9 mouse cellular contexts compared by ENCODE assay signal in genomic region chr4:27965046-27965681, GRCm38 (mm10).
DNase-seq lines count a peak whose midpoint lies in the region; ATAC-seq and TF ChIP-seq lines count a peak whose summit lies in the region.
"Had no signal": no experiment of that assay in that cellular context is flagged by ENCODE, and none has a peak within 500 bp of the region (broad histone marks: within the 10 kb centered on the region; RNA-seq: fewer than 3 reads in every experiment).

No protein-coding gene starts in this region.

- H3K36me3 ChIP-seq in heart, embryonic 16.5 days (ENCODE audit: control insufficient read depth, insufficient read depth), result no peaks in the 10 kb centered on the region
- no peaks in the 10 kb centered on the region for H3K36me3 ChIP-seq in heart, embryonic 10.5 days
- no peaks in the 10 kb centered on the region for H3K36me3 ChIP-seq in limb, embryonic 14.5 days (ENCODE audit: control insufficient read depth, insufficient read depth, low read length)
- H3K36me3 ChIP-seq in neural tube, embryonic 15.5 days, result no peaks in the 10 kb centered on the region

- TF ChIP-seq POLR2A in limb, embryonic 14.5 days (IDR thresholded peaks at IDR 0.05; ENCODE audit: borderline replicate concordance, extremely low read depth, insufficient read depth, insufficient read length), result no peak

- no peaks in the 10 kb centered on the region for H3K9me3 ChIP-seq in heart, embryonic 16.5 days (replicated peaks; ENCODE audit: control insufficient read depth, low read length)
- no peaks in the 10 kb centered on the region for H3K9me3 ChIP-seq in heart, embryonic 10.5 days
- H3K9me3 ChIP-seq in limb, embryonic 14.5 days (ENCODE audit: control insufficient read depth, low read length), result no peaks in the 10 kb centered on the region
- H3K9me3 ChIP-seq in neural tube, embryonic 15.5 days (replicated peaks), result no peaks in the 10 kb centered on the region

- H3K4me2 ChIP-seq in heart, embryonic 16.5 days (ENCODE audit: low read depth, low read length), result peak overlapping the region; percentile 31
- H3K4me2 ChIP-seq in limb, embryonic 14.5 days (replicated peaks; ENCODE audit: low read depth, low read length, severe bottlenecking), result no peak overlapping the region
- H3K4me2 ChIP-seq in neural tube, embryonic 15.5 days, result no peak overlapping the region

- no peaks in the 10 kb centered on the region for H3K27me3 ChIP-seq in heart, embryonic 16.5 days (ENCODE audit: control insufficient read depth, insufficient read depth, low read length)
- H3K27me3 ChIP-seq in heart, embryonic 10.5 days (ENCODE audit: insufficient read depth, poor library complexity, severe bottlenecking), result no peaks in the 10 kb centered on the region
- H3K27me3 ChIP-seq in limb, embryonic 14.5 days (ENCODE audit: control insufficient read depth, insufficient read depth, low read length), result no peaks in the 10 kb centered on the region
- H3K27me3 ChIP-seq in neural tube, embryonic 15.5 days (replicated peaks), result no peaks in the 10 kb centered on the region

- DNase-seq in heart, embryonic 10.5 days (ENCODE audit: low spot score), result no peak
- DNase-seq in NIH3T3 (ENCODE audit: low read depth), result peak; percentile 44
- DNase-seq in frontal cortex, postnatal 10 days (ENCODE audit: low spot score in 2 of 2), result peak; percentile 8 to 13
- DNase-seq in limb, embryonic 14.5 days (ENCODE audit: low spot score), result peak; percentile 7
- DNase-seq in cerebellum, adult 9-10 months, result no peak
- no peak for DNase-seq in cerebellum, adult 9-11 months

- no peak overlapping the region for H3K9ac ChIP-seq in heart, embryonic 16.5 days (ENCODE audit: low read length)
- H3K9ac ChIP-seq in limb, embryonic 14.5 days (ENCODE audit: low read depth, low read length, severe bottlenecking), result no peak overlapping the region
- H3K9ac ChIP-seq in neural tube, embryonic 15.5 days (replicated peaks), result no peak overlapping the region

- WGBS in heart, embryonic 16.5 days, result 30% methylated on average over 7 of the region's 7 CpGs
- 36% methylated on average over 7 of the region's 7 CpGs for WGBS in heart, embryonic 10.5 days
- 41% methylated on average over 7 of the region's 7 CpGs for WGBS in limb, embryonic 14.5 days
- WGBS in neural tube, embryonic 15.5 days, result 30% methylated on average over 7 of the region's 7 CpGs

- no peaks in the 10 kb centered on the region for H3K4me1 ChIP-seq in heart, embryonic 16.5 days (ENCODE audit: control insufficient read depth, insufficient read depth, low read length)
- no peaks in the 10 kb centered on the region for H3K4me1 ChIP-seq in heart, embryonic 10.5 days
- no peaks in the 10 kb centered on the region; the same call in 1 of the 2 replicates for H3K4me1 ChIP-seq in limb, embryonic 14.5 days (ENCODE audit: control insufficient read depth, insufficient read depth, low read length)
- no peaks in the 10 kb centered on the region for H3K4me1 ChIP-seq in neural tube, embryonic 15.5 days

- no peak overlapping the region for H3K27ac ChIP-seq in heart, embryonic 16.5 days (ENCODE audit: low read length)
- no peak overlapping the region for H3K27ac ChIP-seq in heart, embryonic 10.5 days
- H3K27ac ChIP-seq in limb, embryonic 14.5 days (replicated peaks; ENCODE audit: low read depth, low read length), result no peak overlapping the region
- H3K27ac ChIP-seq in neural tube, embryonic 15.5 days (replicated peaks), result no peak overlapping the region
- H3K27ac ChIP-seq: macrophage had no signal

- ATAC-seq in heart, embryonic 16.5 days (replicated peaks; ENCODE audit: extremely low read depth, insufficient read depth, low FRiP score), result no peak
- ATAC-seq in limb, embryonic 14.5 days (ENCODE audit: low FRiP score, low read depth), result no peak
- no peak; the same call in 1 of the 2 replicates for ATAC-seq in neural tube, embryonic 15.5 days (ENCODE audit: low FRiP score)

- H3K4me3 ChIP-seq in heart, embryonic 16.5 days (ENCODE audit: low read length), result no peak overlapping the region
- no peak overlapping the region for H3K4me3 ChIP-seq in heart, embryonic 10.5 days
- H3K4me3 ChIP-seq in limb, embryonic 14.5 days (replicated peaks; ENCODE audit: low read length), result no peak overlapping the region
- H3K4me3 ChIP-seq in neural tube, embryonic 15.5 days (replicated peaks), result no peak overlapping the region

Comparison
In these comparisons a context has a peak if more than half of its experiments do, and no peak if none do; other contexts are left out.
1. DNase-seq: peak in NIH3T3 (single experiment), frontal cortex, postnatal 10 days (2 of 2) and limb, embryonic 14.5 days (single experiment); none in heart, embryonic 10.5 days (single experiment), cerebellum, adult 9-10 months (single experiment) and cerebellum, adult 9-11 months (single experiment).